Mouse (Mus musculus): Measurements from ENCODE around the gene Snx18. TPM values are rescaled to one million over a fixed set of nuclear protein-coding genes. Genes with fewer than 3 reads are reported as not detected.
A peak's percentile ranks its signal among the peaks of the same experiment; 100 is the strongest.

Snx18 gene
- total RNA-seq, 2 experiments from 2014 or later = 22.6 to 22.8 TPM

- TF ChIP-seq CTCF (IDR thresholded peaks at IDR 0.05) = no peak
- intact Hi-C loops (cut with DNase I) = no loop called here
These were observed 17.4 kb upstream of the Snx18 start for GRCm38 (mm10) chr13:113635799-113636222.

GRCm38 (mm10) chr13:113634732-113635481 lies 16.5 kb upstream of the Snx18 start:
- H3K4me3 ChIP-seq = no peak overlapping the region
- no peak overlapping the region for H3K27ac ChIP-seq
- no peak for TF ChIP-seq CTCF (IDR thresholded peaks at IDR 0.05)
- intact Hi-C loops (cut with DNase I) = no loop called here
- no peak for DNase-seq (ENCODE audit: extremely low spot score in 1 of 2, low spot score in 2 of 2)

More at GRCm38 (mm10) chr13:113635799-113636222, 17.4 kb upstream of the Snx18 start:
- Histone ChIP-seq H3K4me3 (no peak overlapping the region), H3K27ac (no peak overlapping the region)
- no peak for DNase-seq (ENCODE audit: extremely low spot score in 1 of 2, low spot score in 2 of 2)

- no peak for TF ChIP-seq CTCF (IDR thresholded peaks at IDR 0.05)
- Histone ChIP-seq H3K4me3 (no peak overlapping the region), H3K27ac (no peak overlapping the region)
- no peak for DNase-seq (ENCODE audit: extremely low spot score in 1 of 2, low spot score in 2 of 2)
- intact Hi-C loops (cut with DNase I) = no loop called here
These were observed 14.1 kb upstream of the Snx18 start for GRCm38 (mm10) chr13:113632506-113632905.

GRCm38 (mm10) chr13:113627601-113628000 lies 9.2 kb upstream of the Snx18 start:
- Histone ChIP-seq H3K4me3 (no peak overlapping the region), H3K27ac (no peak overlapping the region)
- intact Hi-C loops (cut with DNase I) = no loop called here
- no peak for DNase-seq (ENCODE audit: extremely low spot score in 1 of 2, low spot score in 2 of 2)
- TF ChIP-seq CTCF (IDR thresholded peaks at IDR 0.05) = no peak

- TF ChIP-seq CTCF (IDR thresholded peaks at IDR 0.05) = no peak
- no peak overlapping the region for H3K27ac ChIP-seq
- intact Hi-C loops (cut with DNase I) = no loop called here
- no peak for DNase-seq (ENCODE audit: extremely low spot score in 1 of 2, low spot score in 2 of 2)
- H3K4me3 ChIP-seq = no peak overlapping the region
These were observed 4.5 kb upstream of the Snx18 start for GRCm38 (mm10) chr13:113622865-113623255.

- H3K27ac ChIP-seq = no peak overlapping the region
- DNase-seq (ENCODE audit: extremely low spot score in 1 of 2, low spot score in 2 of 2) = no peak
- intact Hi-C loops (cut with DNase I) = no loop called here
- no peak for TF ChIP-seq CTCF (IDR thresholded peaks at IDR 0.05)
- H3K4me3 ChIP-seq = no peak overlapping the region
These were observed 3.9 kb upstream of the Snx18 start for GRCm38 (mm10) chr13:113622122-113622864.

GRCm38 (mm10) chr13:113619003-113619402 lies 639 bp upstream of the Snx18 start:
- intact Hi-C loops (cut with DNase I) = loop anchor here (5.0 kb wide), 4 partner anchors 132 to 572 kb away; partner anchors contain the start of gene Gpx8

GRCm38 (mm10) chr13:113617338-113617890 lies 950 bp downstream of the Snx18 start:
- peak in 1 of 2 experiments; percentile 45 for DNase-seq (ENCODE audit: extremely low spot score in 1 of 2, low spot score in 2 of 2)
- peak overlapping the region; percentile 96 for H3K27ac ChIP-seq
- H3K4me3 ChIP-seq = peak overlapping the region; percentile 82
- no peak for TF ChIP-seq CTCF (IDR thresholded peaks at IDR 0.05)
- intact Hi-C loops (cut with DNase I) = loop anchor here (2.0 to 5.0 kb wide), 5 partner anchors 103 to 570 kb away; partner anchors contain the start of gene Gpx8

More at GRCm38 (mm10) chr13:113619003-113619402, 639 bp upstream of the Snx18 start:
- H3K4me3 ChIP-seq = no peak overlapping the region
- DNase-seq (ENCODE audit: extremely low spot score in 1 of 2, low spot score in 2 of 2) = no peak
- H3K27ac ChIP-seq = no peak overlapping the region
- TF ChIP-seq CTCF (IDR thresholded peaks at IDR 0.05) = no peak

GRCm38 (mm10) chr13:113616751-113617337 lies 1.5 kb downstream of the Snx18 start:
- peak overlapping the region; percentile 82 for H3K4me3 ChIP-seq
- DNase-seq (ENCODE audit: extremely low spot score in 1 of 2, low spot score in 2 of 2) = no peak
- no peak for TF ChIP-seq CTCF (IDR thresholded peaks at IDR 0.05)
- peak overlapping the region; percentile 96 for H3K27ac ChIP-seq
- intact Hi-C loops (cut with DNase I) = loop anchor here (2.0 to 5.0 kb wide), 5 partner anchors 102 to 570 kb away; partner anchors contain the start of gene Gpx8

GRCm38 (mm10) chr13:113615971-113616671 lies 2.2 kb downstream of the Snx18 start:
- Histone ChIP-seq H3K4me3 (peak overlapping the region; percentile 82), H3K27ac (peak overlapping the region; percentile 96)
- no peak for DNase-seq (ENCODE audit: extremely low spot score in 1 of 2, low spot score in 2 of 2)
- TF ChIP-seq CTCF (IDR thresholded peaks at IDR 0.05) = no peak
- intact Hi-C loops (cut with DNase I) = loop anchor here (2.0 to 5.0 kb wide), 6 partner anchors 27 to 569 kb away; partner anchors contain the start of gene Gpx8

- Histone ChIP-seq H3K27ac (peak overlapping the region; percentile 96), H3K4me3 (peak overlapping the region; percentile 82)
- intact Hi-C loops (cut with DNase I) = loop anchor here (2.0 to 5.0 kb wide), 5 partner anchors 27 to 568 kb away; partner anchors contain the start of gene Gpx8
- no peak for TF ChIP-seq CTCF (IDR thresholded peaks at IDR 0.05)
- DNase-seq (ENCODE audit: extremely low spot score in 1 of 2, low spot score in 2 of 2) = no peak
These were observed 2.8 kb downstream of the Snx18 start for GRCm38 (mm10) chr13:113615546-113615941.
